Mouse (Mus musculus) frontal cortex, postnatal 14 days (tissue): Measurements from ENCODE around the gene Ror2.

ENCODE experiments used
- DNase-seq, 2 experiments: peaks; one replicate each; pipeline ENCODE4 v3.0.0; 2022; ENCODE audit warnings: low spot score in 2 of 2

Ror2 gene

DNA sequence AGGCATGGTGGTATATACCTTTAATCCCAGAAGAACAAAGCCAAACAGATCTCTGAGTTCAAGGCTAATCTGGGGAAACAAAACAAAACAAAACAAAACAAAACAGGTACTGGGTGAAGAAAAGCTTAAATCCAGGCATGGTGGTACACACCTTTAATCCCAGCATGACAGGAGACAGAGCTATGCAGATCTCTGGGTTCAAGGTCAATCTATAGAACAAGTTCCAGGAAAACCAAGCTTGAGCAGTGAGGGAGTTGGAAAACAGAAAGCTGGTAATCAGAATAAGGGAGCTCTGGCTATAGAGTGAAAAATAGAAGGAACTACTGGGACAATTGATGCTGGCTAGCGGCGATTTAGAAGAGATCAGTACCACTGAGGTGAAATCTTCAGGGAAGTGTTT lies 145.6 kb downstream of the Ror2 start:
- no peak for DNase-seq

DNA sequence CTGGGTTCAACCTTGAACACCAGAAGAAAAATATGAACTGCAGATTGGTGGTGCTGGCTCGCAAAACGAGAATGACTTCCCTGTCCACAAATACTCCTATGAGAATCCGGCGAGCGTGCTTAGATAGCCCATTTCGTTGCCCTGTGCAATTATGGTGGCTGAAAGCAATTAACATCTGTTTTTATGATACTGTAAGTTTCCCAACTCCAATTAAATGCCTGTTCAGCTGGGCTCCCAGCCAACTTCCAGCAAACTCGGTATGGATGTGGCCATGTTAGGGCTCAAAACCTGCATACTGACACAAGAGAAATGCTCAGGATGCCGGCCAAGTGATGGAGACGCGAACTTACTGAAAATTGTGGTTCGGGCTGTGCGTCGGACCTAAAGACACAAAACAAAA lies 155.4 kb downstream of the Ror2 start:
- no peak for DNase-seq

DNA sequence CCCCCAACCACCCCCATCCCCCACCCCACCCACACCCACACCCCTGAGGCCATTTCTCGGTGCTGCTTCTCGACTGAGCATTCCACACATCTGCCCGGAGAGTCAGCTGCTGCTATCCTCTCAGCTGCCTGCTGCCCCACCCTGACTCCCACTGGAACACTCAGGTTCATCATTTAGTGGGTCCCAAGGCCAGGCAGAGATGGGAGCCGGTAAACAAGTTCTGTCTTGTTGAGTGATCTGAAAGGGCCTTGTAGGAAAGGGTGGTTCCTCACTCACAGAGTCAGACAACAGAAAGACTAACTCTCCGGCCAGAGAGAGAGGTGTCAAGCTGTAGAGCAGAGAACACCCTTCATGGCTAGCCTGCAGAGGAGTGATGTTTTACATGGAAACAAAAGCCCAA lies 155.9 kb downstream of the Ror2 start:
- DNase-seq = no peak

DNA sequence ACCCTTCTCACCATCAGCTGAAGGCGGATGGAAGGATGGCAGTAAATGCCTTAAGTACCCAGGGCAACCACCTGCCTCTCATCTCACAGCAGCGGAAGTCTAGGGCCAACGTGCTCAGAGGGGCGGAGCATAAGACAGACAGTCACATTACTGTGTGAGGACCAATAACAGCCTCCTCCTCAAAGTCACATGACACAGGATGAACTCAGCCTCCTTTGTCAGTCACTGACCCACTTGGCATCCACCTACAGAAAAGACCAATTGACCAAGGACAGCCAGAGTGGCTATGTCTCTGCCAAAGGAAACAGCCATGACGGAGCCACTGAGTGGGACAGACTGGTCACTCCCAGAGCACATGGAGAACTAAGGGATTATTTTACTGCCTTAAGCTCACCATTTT lies 160.3 kb downstream of the Ror2 start:
- no peak for DNase-seq

DNA sequence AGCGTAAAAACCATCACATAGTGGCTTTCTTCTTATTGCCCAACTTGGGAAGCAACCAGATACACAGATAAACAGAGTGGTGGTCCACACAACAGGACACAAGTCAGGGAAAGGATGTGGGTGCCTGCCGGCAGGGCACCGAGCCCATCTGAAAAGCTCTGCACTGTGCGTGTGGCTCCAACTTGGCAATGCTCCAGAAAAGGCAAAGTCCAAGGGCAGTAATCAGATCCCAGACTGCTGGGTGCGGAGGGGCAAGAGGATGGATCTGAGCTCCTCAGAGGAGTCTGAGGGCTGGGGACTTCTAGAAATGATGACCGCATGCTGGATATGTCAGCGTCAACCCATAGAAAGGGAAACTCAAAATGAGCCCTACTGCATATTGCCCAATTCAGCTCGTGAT lies 163.8 kb downstream of the Ror2 start:
- no peak for DNase-seq

DNA sequence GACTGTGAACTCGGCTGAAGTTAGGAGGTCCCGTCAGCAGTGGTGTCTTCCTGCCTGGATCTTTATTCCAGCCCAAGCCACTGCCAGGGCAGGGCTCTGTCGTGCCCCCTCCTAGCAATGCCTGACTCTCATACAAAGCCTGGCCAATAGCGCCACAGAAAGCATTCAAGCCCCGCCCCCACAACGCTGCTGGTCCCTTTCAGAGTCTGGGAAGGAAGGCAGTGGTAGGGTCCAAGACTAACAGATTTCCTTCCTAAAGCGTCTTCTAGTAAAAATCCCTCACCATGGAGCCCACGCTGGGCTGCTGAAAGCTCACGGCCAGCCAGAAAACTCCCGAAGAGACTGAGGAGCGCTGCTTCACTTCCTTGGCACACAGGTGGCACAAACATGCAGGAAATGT lies 165.0 kb downstream of the Ror2 start:
- no peak for DNase-seq

DNA sequence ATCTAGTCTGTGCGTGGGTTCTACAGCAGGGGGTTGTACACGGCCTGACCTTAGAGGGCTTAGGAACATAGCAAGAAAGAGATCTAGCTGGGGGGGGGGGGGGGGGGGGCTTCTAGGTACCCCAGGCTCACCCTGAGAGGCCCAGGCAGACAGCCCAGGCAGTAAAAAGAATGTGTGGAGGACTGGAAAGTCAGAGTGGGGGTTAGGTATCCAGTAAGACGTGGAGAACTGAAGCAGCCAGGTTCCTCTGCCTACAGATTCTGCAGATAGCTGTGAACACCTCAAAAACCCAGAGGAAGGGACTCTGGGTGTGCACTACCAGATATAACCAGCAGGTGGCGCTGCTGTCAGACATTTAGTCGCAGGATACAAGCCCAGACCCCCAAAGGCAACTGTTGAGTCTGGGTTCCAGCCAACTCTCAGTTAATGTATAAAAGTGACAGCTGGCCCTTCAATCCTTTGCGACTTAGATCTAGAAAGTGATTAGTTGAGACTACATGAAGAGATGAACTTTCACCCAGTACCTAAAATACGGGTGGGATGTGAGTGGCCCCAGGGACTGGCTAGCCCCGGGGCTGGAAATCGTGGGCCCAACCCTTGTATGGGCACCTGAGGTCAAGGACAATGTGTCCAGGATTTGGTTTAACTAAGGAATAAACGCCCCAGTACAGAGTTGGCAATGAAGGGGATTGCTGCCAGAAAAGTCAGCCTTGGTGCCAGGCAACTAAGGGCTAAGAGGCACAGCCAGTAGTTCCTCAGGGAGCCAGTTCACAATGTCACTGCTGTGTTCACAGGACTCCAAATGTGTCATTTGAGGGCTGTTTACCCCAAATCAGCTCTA lies 166.1 kb downstream of the Ror2 start:
- peak; percentile 75 to 89 for DNase-seq

DNA sequence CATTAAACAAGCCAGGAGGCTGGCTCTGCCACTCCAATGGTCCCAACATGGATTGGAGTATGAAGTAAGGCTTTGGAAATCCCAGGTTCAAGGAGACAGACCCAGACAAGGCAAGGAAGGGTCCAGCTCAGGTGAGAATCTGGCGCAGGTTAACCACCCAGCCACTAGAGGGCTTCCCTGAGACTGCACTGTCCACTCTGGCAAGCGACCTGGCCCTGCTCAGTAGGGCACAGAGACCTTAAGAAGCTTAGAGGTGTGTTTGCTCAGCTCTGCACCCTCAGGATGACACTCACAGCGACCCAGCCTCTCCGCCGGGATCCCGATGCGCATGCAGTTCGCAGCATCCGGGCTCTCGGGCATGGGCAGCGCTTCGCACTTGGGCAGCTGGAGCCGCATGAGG lies 167.5 kb downstream of the Ror2 start:
- DNase-seq = no peak

DNA sequence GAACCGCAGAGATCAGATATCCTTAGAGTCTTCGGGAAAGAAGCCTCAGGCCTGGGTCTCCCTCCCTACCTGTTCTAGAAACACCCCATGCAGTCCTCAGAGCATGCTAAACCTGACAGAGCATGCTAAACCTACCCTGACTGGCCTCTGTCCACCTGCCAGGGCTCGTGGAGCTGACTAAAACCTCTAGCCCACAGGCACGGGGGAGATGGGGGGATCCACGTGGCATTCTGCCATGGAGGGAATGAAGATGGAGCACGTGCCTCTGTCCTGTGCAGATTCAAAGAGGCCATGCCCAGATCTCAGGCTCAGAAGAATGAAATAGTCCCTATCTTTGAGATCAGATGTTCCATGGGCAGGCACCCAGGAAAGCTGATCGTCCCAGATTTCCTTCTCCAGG lies 168.0 kb downstream of the Ror2 start:
- no peak for DNase-seq

DNA sequence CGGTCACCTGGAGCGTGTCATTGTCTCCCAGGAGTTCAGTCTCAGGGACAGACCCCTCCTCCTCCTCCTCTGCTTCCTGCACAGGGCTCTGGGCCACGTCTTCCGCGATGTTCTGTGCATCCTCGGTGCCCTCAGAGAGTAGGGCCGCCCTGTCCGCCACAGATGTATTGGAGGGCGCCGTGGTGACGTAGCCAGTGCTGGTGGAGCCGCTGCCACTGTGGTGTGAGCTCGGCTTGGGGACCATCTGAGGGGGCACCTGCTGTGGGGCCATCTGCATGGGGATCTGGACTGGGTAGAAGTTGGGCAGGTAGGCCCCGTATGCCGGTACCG lies 175.7 kb downstream of the Ror2 start:
- DNase-seq = no peak

DNA sequence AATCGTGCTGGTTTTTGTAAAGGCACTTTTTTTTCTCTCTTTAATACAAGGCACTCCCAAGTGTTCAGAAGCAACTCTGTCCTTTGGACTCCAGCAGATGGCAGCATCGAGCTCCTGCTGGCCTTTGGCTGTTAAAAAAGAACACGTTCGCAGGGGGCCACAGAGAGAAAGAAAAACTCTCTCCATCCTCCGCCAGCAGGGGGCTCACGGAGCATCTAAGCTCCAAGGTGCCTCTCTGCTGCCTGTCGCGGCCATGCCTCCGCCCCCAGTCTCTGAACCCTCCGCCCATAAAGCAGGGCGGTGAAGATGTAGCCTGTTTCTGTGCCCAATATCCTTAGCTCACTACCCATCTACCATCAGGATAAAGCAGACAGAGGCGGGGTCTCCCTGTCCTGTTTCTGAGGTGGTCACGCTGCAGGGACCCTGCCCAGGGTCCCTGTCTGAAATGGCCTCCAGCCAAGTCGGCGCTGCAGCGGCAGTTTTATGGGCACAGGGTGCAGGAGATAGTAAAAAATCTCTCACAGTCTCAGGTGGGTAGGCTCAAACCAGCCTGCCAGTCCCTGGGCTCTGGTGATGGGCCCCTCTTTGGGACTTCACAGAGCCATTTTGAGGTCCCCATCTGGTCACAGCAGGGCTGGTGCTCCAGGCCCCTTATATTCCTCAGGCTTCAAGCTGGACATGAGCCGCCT lies 176.2 kb downstream of the Ror2 start:
- peak; percentile 88 to 91 for DNase-seq

DNA sequence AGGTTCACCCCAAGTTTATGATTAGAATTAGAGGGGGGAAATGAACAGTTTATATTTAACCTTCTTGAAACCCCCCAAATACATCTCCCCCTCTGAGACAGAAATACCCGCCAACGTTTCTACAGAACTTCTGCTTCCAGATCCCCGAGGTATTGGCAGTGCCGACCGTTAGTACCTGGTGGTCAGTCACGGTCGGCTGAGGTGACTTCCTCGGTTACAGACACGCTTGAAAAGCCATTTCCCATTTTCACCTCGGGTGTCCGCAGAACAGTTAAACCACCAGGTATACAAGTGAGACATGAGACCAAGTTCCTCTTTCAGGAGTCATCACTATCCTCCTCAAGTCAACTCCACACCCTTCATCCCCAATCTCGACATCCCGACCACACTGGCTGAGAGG lies 179.2 kb downstream of the Ror2 start:
- no peak for DNase-seq

DNA sequence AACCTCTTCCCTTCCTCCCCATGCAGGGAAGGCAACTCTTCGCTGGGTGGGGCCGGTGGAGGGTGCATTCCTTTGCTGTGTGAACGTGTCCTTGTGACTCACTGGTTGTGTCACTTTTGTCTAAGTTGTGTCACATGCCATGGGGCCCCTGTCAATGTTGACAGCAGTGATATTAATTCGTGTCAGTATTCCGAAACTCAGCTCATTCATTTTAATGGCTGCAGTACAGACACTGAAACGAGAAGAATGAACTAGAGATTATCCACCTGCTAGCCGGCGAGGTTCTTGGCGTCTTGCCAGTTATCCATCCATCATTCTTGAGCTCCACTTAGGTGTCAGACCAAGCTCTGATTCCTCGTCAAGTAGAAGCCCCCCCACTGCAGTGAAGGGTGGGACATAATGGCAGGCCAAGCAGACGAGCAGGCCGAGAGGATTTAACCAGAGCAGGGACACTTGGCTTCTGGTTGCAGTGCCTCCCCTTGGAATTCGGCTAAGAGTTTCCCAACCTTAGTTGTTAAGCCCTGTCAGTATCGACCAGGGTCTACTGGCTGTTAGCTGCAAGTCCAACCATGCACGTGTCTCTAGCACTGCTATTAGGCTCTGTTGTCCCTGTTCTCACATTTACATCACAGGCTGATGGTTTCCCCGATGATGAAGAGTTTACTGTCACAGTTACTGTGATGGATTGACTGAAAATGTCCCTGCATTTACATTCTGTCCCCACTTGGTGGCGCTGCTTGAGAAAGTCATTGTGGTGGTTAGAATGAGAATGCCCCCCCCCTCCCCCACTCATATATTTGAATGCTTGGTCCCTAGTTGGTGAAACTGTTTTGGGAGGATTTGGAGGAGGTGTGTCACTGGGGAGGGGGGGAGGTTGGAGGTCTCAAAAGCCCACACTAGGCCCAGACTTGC lies 185.9 kb downstream of the Ror2 start:
- no peak for DNase-seq

DNA sequence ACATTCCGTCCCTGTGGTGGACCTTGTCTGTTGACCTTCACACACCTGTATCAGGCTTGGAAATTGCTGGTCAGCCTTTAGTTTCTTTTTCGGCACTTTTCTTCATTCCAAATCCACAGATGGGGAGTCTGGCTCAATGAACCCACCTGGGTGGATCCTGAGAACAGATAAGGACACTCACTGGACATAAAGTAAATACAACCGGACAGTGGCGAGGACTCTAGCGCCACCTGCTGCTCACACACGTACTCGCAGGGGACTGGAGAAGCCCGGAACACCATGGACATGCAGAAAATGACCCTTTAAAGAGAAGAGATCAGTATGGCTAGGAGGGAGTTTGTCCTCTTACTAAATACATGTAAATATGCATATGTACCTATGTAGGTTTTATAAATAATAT lies 189.3 kb downstream of the Ror2 start:
- peak in 1 of 2 experiments; percentile 62 for DNase-seq

DNA sequence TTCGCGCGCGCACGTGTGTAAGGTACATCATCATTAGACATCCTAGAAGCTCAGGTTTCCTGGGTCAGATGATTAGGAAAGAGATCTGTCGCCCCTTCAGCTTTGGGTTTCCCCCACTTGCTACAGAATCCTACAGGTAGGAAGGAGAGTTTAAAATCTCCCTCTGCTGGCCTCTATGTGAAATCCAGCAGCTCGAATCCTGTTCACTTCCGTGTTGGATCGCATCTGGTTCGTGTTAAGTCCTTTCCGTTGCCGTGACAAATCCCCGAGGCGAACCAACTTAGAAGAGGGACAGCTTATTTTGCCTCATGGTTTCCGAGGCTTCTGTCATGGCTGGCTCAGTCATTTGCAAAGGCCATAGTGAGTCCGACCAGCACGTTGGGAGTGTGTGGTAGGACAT lies 190.7 kb downstream of the Ror2 start:
- no peak for DNase-seq

DNA sequence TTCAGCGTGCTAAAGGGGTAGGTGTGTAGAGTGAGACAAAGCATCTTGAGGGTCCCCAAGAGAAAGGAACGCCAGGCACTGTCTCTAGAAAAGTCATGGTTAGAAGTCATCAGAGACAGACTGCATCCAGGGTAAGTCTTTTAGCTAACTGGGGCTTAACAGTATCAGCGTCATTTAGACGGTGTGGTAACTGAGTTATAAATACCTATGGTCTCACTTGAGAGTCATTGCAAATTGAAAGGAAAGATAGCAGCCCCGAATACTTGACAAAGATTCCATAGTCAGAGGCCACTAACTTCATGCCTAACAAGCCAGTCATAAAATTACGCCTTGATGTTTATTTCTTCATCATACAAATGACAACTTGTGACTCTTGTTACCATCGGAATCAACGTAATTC lies 191.3 kb downstream of the Ror2 start:
- no peak for DNase-seq

DNA sequence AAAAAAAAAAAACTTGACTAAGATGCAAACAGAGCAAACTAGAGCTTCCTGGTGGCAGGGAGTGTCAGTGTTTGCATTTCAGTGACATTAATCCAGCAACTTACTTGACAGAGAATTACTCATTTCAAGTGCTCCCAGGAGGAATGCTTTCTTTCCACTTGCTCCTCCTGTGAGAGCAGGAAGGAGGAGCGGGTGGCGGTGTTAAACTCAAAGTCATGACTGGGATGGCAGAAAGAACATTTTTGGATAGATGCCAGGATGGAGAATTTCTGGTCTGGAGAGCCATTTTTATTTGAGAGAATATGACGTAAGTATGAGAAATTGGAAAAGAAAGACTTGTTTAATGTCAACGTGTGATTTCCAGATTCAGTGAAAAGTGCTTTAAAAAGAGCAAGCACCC lies 192.5 kb downstream of the Ror2 start:
- no peak for DNase-seq

DNA sequence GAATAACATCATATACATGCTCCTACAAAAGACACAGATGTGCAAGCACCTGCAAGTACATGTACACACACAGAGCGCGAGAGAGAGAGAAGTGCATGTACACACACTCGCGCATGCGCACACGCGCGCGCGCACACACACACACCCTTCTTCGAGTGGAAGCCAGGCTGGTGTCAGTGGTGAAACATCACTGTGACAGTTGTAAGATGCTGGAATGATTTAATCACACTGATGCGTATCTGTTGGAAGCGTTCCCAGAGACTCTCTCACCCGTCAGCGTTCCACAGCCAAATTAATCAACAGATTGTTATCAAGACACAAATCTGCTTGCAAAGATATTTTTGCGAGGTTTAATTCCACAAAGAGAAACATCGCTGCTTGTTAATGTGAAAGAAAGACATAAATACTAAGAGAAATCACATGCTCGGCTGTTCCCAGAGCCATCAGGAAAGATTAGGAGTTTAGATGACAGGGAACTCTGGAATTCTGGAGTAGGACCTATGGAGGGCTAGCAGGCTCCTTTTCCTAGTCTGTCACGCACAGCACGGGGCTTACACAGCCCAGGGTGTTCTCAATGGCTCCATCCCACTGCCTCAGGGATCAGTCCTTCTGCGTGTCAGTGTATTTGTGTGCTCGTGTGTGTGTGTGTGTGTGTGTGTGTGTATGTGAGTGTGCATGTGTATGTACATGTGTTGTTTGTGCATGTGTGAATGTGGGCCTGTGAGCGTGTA lies 199.2 kb downstream of the Ror2 start:
- DNase-seq = no peak

DNA sequence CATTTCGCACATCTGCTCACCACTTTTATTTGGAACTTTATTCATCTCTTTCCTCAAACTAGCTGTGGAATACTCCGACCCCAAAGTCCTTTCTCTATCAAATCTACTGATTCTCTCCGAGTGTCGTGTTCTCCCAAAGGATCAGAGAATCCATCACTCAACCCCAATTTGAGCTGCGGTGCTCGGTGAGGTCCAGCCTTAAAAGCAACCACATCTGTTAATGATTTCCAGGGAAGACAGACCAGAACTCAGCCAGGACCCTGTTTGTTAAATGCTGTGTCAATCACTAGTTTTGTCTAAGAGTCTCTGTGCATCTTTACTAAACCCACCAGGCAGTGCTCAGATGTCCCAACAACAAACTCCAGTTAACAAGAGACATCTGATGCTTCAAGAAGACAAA lies 204.1 kb downstream of the Ror2 start:
- DNase-seq = no peak

DNA sequence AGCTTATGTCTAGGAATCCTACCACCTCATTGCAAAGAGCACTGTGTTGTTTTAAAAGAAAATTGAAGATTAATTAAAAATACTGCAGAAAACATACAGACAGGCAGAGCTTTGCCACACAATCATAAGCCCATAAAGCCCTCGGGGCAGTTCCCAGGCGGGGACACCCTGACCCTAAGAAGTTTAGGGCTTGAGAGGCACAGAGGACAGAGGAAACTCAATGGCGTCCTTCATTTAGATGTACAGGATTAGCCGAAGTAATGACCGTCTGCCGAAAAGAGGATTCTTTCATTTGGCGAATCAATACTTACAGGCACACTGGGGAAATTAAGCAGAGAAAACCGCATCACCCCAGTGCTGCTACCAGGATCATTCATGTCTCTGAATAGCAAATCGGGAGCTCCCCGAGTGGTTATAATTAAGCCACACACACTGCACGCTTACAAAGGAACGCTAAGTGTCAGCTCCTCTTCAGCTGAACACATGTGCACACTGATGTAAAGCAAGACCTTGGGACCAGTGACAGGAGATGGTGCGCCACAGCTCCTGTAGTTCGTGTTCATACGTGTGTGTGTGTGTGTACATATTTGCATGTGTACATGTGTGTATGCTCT lies 208.1 kb downstream of the Ror2 start:
- no peak for DNase-seq

DNA sequence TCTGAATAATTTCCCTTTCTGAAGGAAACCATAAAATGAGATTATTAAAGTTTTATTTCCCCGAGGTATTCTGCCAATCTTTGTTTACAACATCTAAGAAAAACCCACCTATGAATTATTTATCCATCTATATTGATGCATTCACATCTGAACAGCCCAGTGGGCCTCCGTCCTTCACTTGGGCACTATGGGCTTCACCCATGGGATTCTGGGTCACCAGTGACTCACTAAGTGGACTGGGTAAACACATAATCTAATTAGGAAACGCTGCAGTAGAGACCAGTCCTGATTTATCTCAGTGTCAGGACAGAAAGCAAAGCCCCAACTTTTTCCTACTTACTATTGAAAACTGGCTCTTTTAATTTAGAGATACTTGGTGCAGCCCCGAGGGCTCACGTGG lies 210.9 kb downstream of the Ror2 start:
- no peak for DNase-seq
